Mouse (Mus musculus) retina, postnatal 7 days (tissue): ENCODE data around the gene Fam43b.

ENCODE experiments used
- DNase-seq: peaks from one replicate; pipeline ENCODE4 v3.0.0-alpha.2; 2012; ENCODE audit warnings: low read depth, low spot score

Gene Fam43b

GRCm38 (mm10) chr4:138352692-138353091 lies 43.6 kb downstream of the Fam43b start:
- no peak for DNase-seq

GRCm38 (mm10) chr4:138351821-138352220 lies 44.5 kb downstream of the Fam43b start:
- no peak for DNase-seq

- no peak for DNase-seq
These were observed 47.6 kb downstream of the Fam43b start for GRCm38 (mm10) chr4:138348716-138349115.

GRCm38 (mm10) chr4:138347280-138347679 lies 49.0 kb downstream of the Fam43b start:
- DNase-seq = no peak

- no peak for DNase-seq
These were observed 51.3 kb downstream of the Fam43b start for GRCm38 (mm10) chr4:138344891-138345545.
